Mouse (Mus musculus): ENCODE measurements at regions not wholly inside any gene's neighbourhood (a gene's known extent, or its start where the extent isn't known, plus 50 kb on each side); places are given as distances from the start of the nearest gene placed in this dataset.

GRCm38 (mm10) chr1:185519811-185520210 lies 65.2 kb downstream of the Slc30a10 start:
- DNase-seq, result no peak

- no peak for DNase-seq
Measured at GRCm38 (mm10) chr1:185524020-185524419, 69.4 kb downstream of the Slc30a10 start.

GRCm38 (mm10) chr1:185533471-185533870 lies 78.8 kb downstream of the Slc30a10 start:
- no peak for DNase-seq

- no peak for DNase-seq
Measured at GRCm38 (mm10) chr1:185534129-185534528, 79.5 kb downstream of the Slc30a10 start.

GRCm38 (mm10) chr1:185535321-185535720 lies 80.7 kb downstream of the Slc30a10 start:
- no peak for DNase-seq

GRCm38 (mm10) chr1:185537236-185537635 lies 82.6 kb downstream of the Slc30a10 start:
- DNase-seq, result no peak

- DNase-seq, result no peak
Measured at GRCm38 (mm10) chr1:185539458-185539857, 84.8 kb downstream of the Slc30a10 start.

- DNase-seq, result no peak
Measured at GRCm38 (mm10) chr1:185546346-185546745, 91.7 kb downstream of the Slc30a10 start.

- DNase-seq, result no peak
Measured at GRCm38 (mm10) chr1:185572761-185573530, 118.3 kb downstream of the Slc30a10 start.

GRCm38 (mm10) chr1:185574978-185575377 lies 120.3 kb downstream of the Slc30a10 start:
- no peak for DNase-seq

GRCm38 (mm10) chr1:185579824-185580223 lies 125.2 kb downstream of the Slc30a10 start:
- no peak for DNase-seq

GRCm38 (mm10) chr1:185585191-185585870 lies 130.7 kb downstream of the Slc30a10 start:
- DNase-seq, result no peak

- no peak for DNase-seq
Measured at GRCm38 (mm10) chr1:185587671-185588347, 133.2 kb downstream of the Slc30a10 start.

- no peak for DNase-seq
Measured at GRCm38 (mm10) chr1:185588348-185588719, 133.7 kb downstream of the Slc30a10 start.

- DNase-seq, result no peak
Measured at GRCm38 (mm10) chr1:185596815-185597214, 142.2 kb downstream of the Slc30a10 start.

- DNase-seq, result no peak
Measured at GRCm38 (mm10) chr1:185598514-185598913, 143.9 kb downstream of the Slc30a10 start.

- DNase-seq, result no peak
Measured at GRCm38 (mm10) chr1:185601166-185601565, 146.5 kb downstream of the Slc30a10 start.

- DNase-seq, result no peak
Measured at GRCm38 (mm10) chr1:185605996-185606395, 151.3 kb downstream of the Slc30a10 start.

- DNase-seq, result no peak
Measured at GRCm38 (mm10) chr1:185607611-185608010, 153.0 kb downstream of the Slc30a10 start.

- DNase-seq, result no peak
Measured at GRCm38 (mm10) chr1:185608440-185608839, 153.8 kb downstream of the Slc30a10 start.

GRCm38 (mm10) chr1:185610586-185610985 lies 155.9 kb downstream of the Slc30a10 start:
- no peak for DNase-seq

- DNase-seq, result no peak
Measured at GRCm38 (mm10) chr1:185615819-185616429, 161.3 kb downstream of the Slc30a10 start.

- no peak for DNase-seq
Measured at GRCm38 (mm10) chr1:185617691-185618090, 163.0 kb downstream of the Slc30a10 start.

Data from B cell, adult 2 months (primary cell).